Mouse (Mus musculus) olfactory bulb, adult 2 months (tissue): ENCODE results near the gene Gnl3.

ENCODE experiments used
- CTCF ChIP-seq: fragments of 200-500 bp; IDR thresholded peaks from 2 replicates; pipeline ENCODE4 v1.5.1; 2012; ENCODE audit warnings: low read depth, mild to moderate bottlenecking, low read length, moderate library complexity; ENCODE audit not compliant: insufficient read depth
- POLR2A ChIP-seq: fragments of 200-500 bp; IDR thresholded peaks from 2 replicates; pipeline ENCODE4 v1.6.1; 2012; ENCODE audit warnings: mild to moderate bottlenecking, low read depth, low read length, moderate library complexity; ENCODE audit not compliant: insufficient read depth

- TF ChIP-seq POLR2A (no peak), CTCF (no peak)
Observed at GRCm38 (mm10) chr14:30996417-30996816, 22.5 kb downstream of the Gnl3 start.
